Mouse (Mus musculus) megakaryocyte progenitor cell, adult 5-6 weeks (primary cell): ENCODE measurements around the gene BC049352. TPM values are rescaled to one million over a fixed set of nuclear protein-coding genes. Genes with fewer than 3 reads are reported as not detected.

Experiments
- ATAC-seq: replicated peaks from 2 replicates; pipeline ENCODE4 v1.8.0; 2016; ENCODE audit warnings: mild to moderate bottlenecking, moderate TSS enrichment, inconsistent platforms; ENCODE audit not compliant: poor library complexity
- total RNA-seq, 2 experiments: library from RNA; stranded (forward) in 1 of 2; stranded (reverse) in 1 of 2; fragments of 157-497, 149-512 nt in 1 of 2; fragments of 200-1000 nt in 1 of 2; gene quantifications; 2 replicates each; pipeline versions ENCODE4 v1.2.3 to v1.2.4; 2015 to 2017

The BC049352 gene
- total RNA-seq, 2 experiments from 2014 or later: not detected

DNA sequence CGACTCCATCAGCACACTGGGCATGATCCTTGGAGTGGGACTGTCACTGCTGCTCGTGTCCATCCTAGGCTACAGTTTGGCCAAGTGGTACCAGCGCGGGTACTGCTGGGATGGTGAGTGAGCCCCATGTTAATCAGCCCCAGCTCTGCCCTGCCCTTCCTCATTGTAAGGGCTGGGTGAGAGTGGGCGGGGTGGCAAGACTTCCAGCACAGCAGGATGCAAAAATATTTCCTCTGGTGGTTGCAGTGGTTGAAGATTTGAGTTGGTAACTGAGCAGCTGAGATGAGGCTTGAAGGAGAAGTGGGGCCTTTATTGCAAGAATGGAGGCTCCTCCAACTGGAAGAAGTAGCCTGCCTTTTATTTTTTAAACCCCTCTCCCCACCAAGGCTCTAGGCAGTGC, 59.6 kb downstream of the BC049352 start:
- peak; percentile 56 for ATAC-seq

DNA sequence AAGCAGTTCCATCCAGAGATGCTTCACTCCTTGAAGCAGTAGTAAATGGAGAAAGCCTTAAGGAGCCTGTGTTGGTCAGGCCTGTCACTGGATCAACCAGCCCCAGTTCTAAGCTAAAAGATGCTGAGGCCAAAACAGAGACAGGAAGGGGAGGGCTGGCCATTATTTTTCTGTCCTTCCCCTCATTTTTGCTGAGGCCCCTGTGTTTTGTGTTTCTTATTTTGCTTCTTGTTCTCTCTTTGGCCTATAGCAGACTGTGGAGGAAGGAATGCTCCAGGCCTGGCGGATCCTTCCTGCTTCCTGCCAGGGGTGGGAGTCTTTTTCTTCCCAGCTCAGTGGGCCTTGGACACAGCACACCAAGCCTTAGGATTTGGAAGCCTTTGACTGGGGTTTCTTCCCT, 63.6 kb downstream of the BC049352 start:
- ATAC-seq: no peak

DNA sequence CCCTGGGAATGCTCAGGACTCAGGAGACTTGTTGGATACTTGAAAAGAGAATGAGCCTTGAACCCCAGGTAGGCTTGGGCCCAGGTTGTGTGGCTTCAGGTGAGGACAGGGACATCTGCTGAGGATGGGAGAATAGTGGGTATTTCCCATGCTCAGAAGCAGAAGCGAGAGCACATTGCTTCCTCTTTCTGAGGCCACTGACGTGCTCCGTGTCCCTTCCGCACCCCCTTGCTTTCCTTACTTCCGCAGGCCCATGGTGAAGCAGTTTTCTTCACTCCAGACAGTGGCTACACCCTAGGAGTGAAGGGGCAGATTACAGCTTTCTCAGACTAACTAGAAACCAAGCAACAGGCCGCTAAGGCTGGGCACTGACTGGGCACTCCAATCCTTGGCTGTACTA, 64.3 kb downstream of the BC049352 start:
- peak; percentile 92 for ATAC-seq

DNA sequence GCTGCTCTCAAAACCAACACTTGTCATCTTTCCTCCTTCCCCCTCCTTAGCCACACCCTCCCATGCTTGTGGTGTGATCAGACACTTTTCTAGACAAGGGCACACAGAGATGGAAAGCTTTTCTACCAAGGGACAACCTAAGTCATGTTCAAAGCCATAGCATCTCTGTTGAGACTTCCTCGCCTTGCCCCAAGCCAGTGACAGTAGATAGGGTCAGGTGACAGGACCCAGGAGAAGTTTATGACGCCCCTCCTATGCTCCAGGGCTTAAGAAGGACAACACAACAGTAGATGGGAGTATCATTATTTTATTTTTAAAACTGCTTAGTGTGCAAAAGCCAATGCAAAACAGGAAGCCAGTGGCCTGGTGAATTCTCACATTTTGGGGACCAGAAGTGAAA, 65.7 kb downstream of the BC049352 start:
- ATAC-seq: no peak

DNA sequence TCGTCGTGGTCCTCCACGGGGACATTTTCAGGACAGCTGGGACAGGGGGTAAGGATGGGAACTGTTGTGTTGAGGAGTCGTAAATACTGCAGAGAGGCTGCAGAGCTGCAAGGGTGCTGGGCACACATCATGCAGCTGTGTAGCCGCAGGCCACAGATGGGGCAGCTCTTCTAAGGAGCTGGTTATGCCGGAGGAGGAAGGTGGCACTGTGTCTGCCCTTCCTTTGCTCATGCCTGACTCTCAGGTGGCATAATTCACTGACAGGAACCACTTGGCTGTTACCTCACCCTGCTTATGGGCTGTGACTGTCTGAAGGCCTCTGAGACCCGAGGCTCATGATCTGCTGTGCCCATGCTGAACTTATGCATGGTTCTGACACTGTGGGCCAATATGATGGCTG, 68.5 kb downstream of the BC049352 start:
- no peak for ATAC-seq

DNA sequence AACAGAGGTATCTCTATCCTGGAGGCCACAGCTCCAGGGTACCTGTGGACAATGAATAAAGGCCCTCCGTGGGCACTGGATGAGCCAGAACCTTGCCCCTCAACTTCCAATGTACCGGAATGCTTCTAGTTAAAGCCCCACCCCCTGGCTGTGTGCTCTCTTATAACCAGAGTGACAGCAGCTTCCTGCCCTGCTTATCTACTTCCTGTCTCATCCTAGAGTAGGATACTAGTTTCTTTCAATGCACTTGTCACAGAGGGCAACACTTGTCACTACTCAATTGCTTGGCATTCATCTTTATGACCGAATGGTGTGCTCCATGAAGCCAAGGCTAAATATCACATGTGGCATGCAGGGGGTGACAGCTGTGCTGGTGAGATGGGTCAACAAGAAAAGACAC, 69.5 kb downstream of the BC049352 start:
- ATAC-seq: peak; percentile 53

DNA sequence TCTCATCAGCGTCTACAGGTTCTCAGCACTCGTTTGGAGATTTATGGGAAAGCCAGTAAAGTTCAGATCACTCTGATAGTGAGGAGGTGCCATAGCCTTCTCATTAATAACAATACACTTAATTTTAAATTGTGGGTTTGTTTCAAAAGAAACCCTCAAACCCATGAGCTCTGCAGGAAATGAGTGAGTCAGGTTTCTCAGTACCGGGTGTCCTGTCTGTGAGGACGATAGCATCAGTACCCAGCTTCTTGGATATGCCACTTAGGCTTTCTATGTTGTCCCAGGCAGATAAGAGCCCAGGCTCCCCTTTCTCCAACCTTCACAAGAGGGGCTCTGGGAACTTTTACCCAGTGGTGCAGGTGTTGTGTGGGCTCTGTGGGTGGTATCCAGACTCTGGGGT, 70.2 kb downstream of the BC049352 start:
- no peak for ATAC-seq

DNA sequence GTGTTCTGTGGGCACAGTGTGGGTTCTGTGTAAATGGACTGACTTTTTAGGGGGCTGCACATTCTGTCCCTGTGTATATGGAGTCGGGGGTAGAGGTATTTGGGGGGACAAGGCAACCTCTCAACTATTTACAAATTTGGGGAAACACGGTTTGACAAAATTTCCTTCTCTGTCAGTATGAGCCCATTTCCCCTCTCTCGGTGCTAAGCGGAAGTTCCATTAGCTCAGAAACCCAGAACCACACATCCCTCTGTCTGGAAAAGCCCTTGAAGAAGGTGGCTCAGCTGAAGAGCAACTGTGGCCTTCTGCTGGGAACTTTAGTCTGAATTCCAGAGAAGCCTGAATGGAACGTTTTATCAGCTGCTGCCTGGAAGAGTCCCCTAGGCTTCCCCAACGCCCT, 70.6 kb downstream of the BC049352 start:
- ATAC-seq: 0 out of 2 replicates have a peak, but pooled peaks have one; percentile 14

DNA sequence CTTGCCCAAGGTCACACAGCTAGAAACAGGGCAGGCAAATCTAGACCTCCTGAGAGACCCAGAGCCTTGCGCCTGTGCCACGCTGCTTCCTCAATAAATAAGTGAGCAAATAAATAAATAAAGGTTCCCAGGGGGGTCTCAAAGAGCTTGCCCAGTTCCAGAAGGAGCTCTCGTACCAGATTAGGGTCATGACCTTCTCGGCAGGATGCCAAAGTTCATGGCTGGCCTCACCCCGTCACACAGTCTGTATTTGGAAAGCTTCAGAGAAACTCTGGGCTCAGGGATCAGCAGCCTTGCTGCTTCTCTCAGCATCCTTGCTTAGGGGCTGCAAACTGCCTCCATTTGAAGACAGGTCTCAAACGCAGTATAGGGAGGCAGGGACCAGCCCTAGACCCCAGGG, 72.2 kb downstream of the BC049352 start:
- no peak for ATAC-seq

DNA sequence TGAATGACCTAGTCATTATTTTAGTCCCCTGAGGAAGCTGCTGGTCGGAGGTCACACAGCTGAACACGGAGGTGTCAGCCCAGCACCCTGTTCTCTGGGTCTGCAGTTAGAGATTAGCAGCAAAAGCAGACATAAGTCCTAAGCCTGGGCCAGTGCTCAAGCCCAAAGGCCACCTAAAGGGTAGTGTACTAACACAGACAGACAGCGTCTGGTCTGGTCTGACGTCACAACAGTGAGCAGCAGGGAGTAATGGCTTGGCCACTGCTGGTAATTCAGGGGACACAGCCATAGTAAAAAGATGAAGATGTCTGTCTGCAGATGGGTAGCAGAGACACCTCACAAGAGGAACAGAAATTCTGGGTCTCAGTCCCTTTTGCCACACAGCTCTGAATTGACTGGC, 72.8 kb downstream of the BC049352 start:
- ATAC-seq: no peak

DNA sequence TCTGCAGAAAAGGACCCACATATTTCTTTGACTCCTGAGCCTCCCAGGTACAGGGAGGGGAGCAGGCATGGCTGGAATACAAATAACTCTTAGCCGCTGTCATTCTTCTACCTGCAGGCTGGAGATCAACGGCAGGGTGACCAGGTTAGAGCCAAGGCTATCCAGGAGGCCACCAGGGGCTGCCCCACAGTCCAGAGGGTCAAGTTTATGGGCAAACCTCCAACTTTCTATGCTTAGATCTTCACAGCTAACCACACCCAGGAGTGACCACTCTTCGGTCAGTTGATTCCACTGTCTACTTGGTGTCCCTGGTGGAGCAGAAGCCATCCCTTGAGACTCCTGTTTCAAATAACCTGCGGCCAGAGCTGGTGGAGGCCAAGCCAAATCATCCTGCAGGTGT, 73.6 kb downstream of the BC049352 start:
- ATAC-seq: no peak

DNA sequence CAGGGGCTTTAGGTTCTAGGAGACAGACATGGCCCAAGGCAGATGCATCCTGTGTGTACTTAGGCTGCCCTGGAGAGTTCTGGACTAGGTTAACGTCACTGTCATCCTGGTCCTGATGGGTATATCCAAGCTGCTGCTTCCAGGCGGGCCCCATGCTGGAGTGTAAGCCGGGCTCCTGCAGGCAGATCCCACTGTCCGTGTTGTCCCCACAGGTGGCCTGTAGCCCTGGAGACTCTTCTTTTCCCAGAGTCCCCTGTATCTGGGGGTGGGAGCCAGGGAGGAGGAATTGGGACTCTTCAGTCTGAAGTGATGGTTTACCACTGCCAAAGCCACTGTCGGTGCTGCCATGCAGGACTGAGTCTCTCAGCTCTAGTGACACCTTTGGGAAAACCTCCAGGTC, 74.2 kb downstream of the BC049352 start:
- ATAC-seq: no peak

DNA sequence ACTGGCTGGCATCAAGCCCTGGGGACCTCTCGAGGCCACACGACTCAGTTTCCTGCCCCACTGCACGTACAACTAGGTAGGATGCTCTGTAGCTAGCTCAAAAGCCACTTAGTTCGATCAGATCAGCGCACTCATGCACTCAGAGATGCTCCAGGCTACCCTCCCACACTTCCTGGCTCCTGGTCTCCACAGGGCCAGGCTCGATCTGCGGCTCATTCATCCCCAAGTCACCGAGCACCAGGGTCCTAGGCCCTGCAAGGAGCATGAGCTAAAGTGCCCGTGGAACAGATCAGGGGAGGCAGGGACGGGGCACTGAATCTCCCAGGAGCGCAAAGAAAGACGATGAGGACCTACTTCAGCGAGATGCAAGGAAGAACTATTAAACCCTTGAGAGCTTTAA, 77.3 kb downstream of the BC049352 start:
- ATAC-seq: no peak

DNA sequence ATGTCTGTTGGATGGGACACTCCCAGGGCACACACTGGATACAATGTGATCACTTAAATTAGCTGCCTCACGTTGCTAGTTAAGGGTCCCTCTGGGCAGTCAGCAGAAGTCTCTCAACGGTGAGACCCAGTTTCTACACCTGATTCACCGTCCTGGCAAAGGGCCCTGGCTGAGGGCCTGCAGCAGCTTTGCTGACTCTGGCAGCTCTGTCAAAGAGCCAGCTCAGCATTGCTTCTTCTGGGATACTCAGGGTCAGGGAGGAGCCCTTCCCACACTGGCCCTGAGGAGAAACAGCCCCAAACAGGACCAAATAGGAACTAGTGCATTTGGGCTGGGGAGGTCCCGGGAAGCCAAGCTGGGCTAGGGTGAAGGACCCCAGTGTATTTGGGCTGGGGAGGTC, 79.7 kb downstream of the BC049352 start:
- ATAC-seq: no peak

DNA sequence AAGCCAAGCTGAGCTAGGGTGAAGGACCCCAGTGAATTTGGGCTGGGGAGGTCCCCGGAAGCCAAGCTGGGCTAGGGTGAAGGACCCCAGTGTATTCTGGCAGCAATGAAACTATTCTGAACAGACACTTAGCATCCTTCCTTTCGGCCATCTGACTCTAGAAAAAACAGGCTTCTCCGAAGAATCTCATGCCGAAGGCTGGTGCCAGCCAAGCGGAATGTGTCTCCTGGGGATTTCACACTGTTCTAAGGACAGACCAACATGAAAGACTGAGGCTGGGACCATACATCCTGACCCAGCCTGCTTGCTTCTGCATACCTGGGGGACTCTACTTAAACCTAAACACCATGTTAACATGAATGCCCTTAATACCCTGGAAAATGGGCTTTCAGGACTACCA, 80.1 kb downstream of the BC049352 start:
- no peak for ATAC-seq

DNA sequence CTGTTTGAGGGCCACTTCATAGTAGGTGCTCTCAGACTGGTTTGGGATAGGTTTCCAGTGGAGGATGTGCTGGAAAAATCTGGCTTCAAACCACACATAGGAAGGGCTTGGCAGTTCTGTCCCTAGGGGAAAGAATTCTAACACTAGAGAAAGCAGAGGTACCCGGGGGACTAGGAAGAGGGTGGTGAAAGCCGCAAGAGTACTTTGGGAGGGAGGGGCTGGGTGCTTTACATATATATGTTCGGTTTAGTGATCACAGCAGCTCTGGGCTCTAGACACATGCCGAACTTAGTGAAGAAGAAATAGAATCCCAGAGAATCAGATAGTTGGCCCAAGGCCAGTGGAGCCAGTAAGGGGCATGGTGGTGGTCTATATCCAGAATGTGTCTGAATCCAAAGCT, 85.3 kb downstream of the BC049352 start:
- ATAC-seq: no peak

DNA sequence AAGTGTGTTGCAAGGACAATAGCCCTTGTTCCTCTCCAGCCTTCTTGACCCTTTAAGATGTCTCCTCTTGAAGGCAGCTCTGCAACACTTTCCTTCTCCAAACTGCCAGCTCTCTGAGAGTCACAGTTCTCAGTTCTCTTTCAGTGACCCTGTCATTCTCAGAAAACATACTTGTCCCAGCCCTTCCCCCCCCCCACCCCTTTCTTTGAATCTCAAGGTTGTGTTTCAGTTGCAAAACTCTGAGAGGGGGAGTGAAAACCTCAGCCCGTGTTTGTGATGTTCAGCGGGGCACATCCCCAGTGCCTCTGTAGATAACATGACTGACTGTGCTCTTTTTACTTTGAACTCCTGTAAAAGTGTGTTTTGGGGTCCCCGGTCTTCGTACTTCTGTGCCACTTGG, 86.3 kb downstream of the BC049352 start:
- peak; percentile 50 for ATAC-seq

DNA sequence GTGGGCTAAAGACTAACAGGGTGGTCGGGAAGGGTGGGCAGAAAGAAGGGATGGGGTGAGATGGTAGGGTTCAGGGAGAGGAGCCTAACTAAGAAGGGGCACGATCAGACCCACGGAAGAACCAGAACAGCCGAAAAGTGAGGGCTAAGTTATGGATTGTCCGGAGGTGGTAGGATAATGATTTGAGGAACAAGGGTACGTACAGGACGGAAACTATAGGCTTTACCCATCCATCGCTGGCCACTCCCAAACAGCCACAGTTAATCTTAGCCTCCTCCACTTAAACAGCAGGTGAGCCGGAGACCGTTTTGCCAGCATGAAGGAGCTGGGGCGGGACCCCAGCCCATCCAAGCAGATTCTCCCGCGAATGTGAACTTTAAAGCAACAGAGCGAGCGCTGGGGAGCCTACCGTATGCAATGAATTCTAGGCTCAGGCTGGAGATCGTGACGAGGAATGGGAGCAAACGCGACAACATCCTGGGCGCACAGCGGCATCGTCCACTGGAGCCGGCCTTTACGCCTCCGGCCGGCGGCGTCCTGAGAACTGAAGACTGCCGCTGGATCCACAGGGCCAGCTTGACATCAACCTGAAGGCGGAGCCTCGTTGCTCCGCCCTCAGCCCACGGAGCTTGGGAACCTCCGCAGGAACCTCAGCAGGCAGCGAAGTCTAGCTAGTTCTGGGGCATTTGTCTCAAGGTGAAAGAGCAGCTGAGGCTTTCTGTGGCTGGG, 87.0 kb downstream of the BC049352 start, which contains the start of gene Il10ra:
Gene Il10ra, minus strand, starts transcription at position 553 of the 729 bp plus-strand sequence.
- ATAC-seq: peak; percentile 61

DNA sequence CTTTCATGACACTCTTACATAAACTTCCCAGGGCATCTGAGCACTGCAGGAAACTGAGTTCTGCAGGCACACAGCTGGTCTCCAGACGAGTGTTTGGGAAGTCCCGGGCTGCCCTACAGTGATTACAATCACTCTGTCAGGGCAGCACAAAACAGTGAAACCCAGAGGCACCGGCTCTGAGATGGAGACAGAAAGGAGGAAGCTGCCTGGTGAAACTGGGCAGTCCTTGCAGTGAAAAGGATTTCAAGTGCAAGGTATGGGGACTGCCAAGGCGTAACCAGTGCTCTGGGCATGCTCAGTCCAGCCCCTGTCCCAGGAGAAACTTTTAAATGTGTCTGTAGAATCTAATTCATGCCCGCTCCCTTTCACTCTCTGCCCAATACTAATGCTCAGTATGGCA, 90.4 kb downstream of the BC049352 start:
- no peak for ATAC-seq

DNA sequence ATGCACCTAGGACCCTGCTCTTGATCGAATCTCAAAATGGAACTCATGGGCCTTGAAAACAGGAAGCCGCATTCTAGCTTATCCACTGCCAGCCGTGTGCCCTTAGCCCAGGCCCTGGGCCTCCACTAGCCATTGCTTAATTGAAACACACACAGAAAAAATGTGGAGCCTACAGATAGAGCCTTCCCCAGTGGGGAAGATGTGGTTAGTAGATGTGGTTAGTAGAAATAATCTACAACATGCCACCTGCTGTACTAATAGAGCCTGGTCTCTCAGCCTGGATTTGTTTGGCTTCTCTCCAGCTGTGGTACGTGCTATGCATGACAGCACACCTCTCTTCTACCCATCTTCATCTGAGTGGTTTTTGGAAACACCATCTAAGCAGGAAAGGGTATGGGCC, 92.4 kb downstream of the BC049352 start:
- peak; percentile 95 for ATAC-seq

DNA sequence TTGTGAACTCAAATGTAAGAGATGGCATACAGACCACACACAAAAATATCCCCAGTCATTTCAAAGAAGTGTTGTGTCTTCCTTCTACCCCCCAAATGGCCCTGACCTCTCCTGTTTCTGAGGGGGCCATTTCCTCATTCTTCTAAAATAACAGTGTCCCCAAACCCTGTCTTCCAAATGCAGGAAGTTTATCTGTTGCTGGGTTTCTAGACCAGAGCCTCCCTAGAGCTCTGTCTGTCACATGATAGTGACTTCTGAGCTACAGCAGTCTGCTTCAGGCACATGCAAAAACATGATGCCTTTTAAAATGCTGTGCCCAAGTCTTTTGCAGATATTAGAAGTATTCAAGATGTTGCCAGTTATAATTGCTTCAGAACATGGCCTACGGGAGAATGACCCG, 92.8 kb downstream of the BC049352 start:
- peak; percentile 27 for ATAC-seq

DNA sequence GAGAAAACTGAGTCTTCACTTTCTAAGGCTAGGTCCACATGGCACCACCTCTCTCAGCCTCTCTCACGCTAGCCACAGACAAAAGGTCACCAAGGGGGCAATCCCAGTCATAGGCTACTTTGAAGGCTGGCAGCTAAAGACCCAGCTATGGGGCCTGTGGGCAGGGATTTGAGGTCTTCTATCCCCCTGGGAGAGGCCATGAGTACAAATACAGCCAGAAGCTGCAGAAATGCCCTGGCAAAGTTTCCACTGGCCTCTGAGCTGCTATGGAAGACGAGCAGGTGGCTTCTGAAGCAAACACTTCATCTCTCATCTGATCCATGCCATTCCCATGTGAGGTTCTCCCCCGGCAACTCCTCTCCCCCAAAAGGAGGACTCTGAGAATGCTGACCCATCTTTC, 98.3 kb downstream of the BC049352 start:
- no peak for ATAC-seq

DNA sequence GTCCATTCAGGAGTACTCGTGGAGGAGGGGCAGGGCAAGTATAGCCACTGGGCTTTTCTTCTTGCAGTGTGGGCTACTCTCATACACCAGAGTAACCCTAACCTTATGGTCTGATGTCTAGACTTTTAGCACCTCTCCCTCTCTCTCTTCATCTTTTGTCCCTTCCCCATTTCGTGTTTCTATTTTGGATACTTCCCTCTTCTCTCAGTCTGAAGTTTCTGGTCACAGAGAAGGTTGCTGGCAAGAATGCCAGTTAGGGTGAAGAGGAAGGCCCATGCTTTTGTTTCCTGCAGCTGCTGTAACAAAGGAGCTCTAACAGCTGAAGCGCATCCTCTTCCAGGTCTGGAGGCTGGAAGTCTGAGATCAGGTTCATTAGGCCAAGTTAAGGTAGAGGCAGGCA, 99.1 kb downstream of the BC049352 start:
- peak; percentile 70 for ATAC-seq
